Mouse (Mus musculus): Measurements from ENCODE around the gene Cacna1g. TPM values are rescaled to one million over a fixed set of nuclear protein-coding genes. Genes with fewer than 3 reads are reported as not detected.

The Cacna1g gene
- total RNA-seq, 2 experiments from 2014 or later, result 70.9 to 105 TPM

- DNase-seq (ENCODE audit: low spot score in 2 of 2), result peak in 1 of 2 experiments; percentile 68
- intact Hi-C loops (cut with DNase I), result no loop called here
These were observed 18.7 kb downstream of the Cacna1g start for GRCm38 (mm10) chr11:94455161-94455820.

DNA sequence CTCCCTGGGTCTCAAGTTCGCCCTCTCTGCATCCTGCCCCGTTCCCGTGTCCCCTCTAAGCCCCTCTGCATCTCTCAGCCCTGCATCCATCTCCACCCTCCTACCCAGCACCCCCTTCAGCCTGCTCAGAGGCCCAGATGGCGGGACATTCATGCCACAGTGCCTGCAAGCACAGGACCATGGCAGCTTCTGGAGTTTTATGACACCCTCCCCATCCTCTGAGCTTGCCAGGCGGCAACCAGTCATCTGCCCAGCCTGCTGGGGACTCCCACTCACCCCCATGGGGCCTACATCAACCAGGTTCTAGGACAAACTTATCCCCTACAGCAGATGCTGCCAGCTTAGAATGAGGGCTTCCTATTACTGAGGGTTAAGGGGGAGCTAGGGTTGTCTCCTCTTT, 19.2 kb downstream of the Cacna1g start:
- intact Hi-C loops (cut with DNase I), result no loop called here
- DNase-seq (ENCODE audit: low spot score in 2 of 2), result peak in 1 of 2 experiments; percentile 65

- DNase-seq (ENCODE audit: low spot score in 2 of 2), result no peak
- intact Hi-C loops (cut with DNase I), result no loop called here
These were observed 22.8 kb downstream of the Cacna1g start for GRCm38 (mm10) chr11:94451091-94451773.

DNA sequence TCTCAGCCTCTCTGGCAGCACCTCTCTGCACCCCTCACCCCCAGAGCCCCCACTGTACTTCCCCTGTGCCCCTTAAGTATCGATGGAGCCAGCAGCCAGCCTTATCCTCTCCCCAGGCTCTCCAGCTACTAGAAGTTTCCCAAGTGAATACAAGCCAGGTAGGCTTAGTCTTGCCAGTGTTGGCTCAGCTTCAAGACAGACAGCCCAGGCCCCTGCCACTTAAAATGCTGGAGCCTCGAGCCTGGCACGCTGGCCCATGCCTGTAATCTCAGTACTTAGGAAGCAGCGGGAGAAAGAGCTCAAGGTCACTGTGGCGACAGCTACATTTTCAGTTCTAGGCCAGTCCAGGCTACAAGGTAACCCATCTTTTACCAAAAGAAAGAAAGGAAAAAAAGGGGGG, 24.1 kb downstream of the Cacna1g start:
- intact Hi-C loops (cut with DNase I), result no loop called here
- DNase-seq (ENCODE audit: low spot score in 2 of 2), result no peak

DNA sequence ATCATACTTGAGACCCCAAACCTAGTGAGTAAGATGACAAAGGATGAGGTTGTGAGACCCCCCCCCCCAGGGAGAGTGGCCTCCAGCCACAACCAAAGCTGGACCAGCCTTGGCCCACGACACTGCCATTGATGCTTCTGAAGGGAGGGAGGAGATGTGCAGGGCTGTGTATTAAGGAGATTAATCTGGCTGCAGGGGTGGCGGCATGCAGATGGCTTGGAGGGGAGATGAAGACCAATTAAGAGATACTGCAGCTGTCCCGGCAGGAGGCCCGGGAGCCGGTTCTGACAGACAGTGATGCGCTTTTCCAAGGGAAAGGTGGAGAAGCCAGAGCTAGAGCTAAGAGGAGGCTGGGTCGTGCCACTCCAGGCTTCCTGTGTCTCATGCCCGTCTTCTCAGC, 24.8 kb downstream of the Cacna1g start:
- intact Hi-C loops (cut with DNase I), result no loop called here
- no peak for DNase-seq (ENCODE audit: low spot score in 2 of 2)

DNA sequence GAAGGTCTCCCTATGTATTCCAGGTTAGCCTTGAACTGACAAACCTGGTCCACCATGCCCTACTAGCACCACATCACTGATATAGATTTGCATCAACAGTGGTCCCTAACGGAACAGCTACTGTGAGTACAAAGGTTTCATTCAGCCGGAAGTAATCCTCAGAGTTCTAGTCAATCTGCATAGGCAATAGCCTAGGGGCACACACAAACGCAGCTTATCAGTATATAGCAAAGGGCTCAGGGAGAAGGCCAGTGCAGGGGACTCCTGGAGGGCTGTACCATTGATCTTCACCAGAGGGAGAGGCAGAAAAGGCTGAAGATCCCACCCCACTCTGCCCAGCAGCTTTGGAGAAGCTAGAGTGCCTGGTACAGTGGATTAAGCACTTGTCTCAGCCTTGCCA, 27.0 kb downstream of the Cacna1g start:
- intact Hi-C loops (cut with DNase I), result no loop called here
- no peak for DNase-seq (ENCODE audit: low spot score in 2 of 2)

GRCm38 (mm10) chr11:94445300-94445699, 28.7 kb downstream of the Cacna1g start:
- intact Hi-C loops (cut with DNase I), result no loop called here

GRCm38 (mm10) chr11:94444829-94445228, 29.2 kb downstream of the Cacna1g start:
- DNase-seq (ENCODE audit: low spot score in 2 of 2), result no peak

More at GRCm38 (mm10) chr11:94445300-94445699, 28.7 kb downstream of the Cacna1g start:
- DNase-seq (ENCODE audit: low spot score in 2 of 2), result no peak

DNA sequence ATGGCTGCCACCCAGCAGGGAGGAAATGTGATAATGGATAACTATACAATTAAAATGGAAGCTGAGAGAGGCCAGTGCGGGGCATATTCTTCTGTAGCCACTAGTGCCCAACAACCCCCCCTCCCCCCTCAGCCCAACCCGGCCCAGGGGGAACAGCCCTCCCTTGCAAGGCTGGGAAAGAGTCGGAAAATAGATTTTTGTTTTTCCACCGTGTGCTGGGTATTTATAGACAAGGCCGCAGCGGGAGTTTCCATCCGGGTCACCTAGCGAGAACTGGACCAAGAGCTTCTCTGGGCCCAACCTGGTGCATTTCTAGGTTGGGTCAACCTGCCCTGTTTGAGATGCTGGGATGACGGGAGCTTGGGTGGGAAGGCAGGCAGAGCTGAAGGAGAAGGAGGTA, 32.2 kb downstream of the Cacna1g start:
- intact Hi-C loops (cut with DNase I), result no loop called here
- DNase-seq (ENCODE audit: low spot score in 2 of 2), result no peak

More at GRCm38 (mm10) chr11:94444829-94445228, 29.2 kb downstream of the Cacna1g start:
- intact Hi-C loops (cut with DNase I), result no loop called here

DNA sequence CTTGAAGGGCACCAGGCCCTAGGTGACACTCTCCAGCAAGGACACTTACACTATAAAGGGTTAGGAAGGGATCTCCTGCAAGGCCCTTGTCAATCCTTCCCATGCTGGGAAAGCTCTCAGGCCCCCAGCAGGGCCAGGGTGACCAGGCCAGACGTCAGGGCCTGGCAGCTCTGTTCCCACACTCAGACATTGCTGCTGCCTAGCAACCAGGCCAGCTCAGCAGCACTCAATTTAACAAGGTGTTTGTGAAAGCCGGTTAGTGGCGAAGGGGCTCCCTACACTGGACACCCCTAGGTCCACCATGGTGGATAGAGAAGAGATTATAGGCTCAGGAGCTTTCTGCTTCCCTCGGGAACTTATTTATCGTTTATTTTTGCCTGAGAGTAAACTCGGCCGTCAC, 32.9 kb downstream of the Cacna1g start:
- intact Hi-C loops (cut with DNase I), result no loop called here
- DNase-seq (ENCODE audit: low spot score in 2 of 2), result no peak

DNA sequence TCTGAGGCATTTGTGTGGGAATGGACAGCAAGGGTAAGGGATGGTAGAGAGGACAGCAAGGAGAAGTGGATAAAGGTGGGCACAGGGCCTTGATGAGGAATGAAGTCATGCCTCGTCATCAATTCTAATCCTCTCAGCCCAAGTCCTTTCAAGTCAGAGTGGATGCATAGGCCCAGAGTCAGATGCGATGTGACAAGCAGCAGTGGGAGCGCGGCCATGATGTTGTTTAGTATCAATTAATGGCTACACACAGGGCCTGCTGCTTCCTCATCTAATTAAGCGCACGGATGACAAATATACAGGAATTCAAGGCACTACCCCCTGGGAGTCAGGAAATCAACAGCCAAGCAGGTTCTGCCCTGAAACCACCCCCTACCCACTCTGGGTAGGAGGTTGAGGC, 33.6 kb downstream of the Cacna1g start:
- intact Hi-C loops (cut with DNase I), result no loop called here
- DNase-seq (ENCODE audit: low spot score in 2 of 2), result no peak

DNA sequence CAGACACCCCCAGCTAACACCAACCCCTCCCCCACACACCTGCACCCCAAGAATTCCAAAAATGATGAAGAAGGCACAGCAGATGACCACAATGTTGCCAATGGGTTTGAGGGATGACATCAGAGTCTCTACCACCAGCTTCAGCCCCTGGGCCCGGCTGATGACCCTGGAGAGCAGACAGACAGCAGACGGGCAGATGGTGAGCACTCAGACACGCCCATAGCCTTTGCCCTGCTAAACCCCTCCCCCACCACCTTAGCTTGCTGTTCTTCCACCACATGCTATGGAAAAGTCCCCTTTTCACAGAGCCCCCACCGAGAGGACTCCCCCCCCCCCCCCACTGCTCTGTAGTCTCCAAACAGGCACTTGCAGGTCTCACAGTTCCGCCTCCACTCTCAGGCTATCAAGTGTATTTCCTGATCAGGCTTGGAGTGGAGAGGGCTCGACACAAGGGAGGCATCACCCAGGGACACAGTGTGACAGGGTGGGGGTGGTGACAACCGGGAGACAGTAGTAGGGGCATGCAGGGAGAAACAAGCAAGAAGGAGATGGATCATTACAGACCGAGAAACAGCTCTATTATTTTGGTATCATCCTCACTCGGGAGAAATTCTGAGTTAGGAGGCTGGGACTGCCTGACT, 44.9 kb downstream of the Cacna1g start:
- intact Hi-C loops (cut with DNase I), result no loop called here

DNA sequence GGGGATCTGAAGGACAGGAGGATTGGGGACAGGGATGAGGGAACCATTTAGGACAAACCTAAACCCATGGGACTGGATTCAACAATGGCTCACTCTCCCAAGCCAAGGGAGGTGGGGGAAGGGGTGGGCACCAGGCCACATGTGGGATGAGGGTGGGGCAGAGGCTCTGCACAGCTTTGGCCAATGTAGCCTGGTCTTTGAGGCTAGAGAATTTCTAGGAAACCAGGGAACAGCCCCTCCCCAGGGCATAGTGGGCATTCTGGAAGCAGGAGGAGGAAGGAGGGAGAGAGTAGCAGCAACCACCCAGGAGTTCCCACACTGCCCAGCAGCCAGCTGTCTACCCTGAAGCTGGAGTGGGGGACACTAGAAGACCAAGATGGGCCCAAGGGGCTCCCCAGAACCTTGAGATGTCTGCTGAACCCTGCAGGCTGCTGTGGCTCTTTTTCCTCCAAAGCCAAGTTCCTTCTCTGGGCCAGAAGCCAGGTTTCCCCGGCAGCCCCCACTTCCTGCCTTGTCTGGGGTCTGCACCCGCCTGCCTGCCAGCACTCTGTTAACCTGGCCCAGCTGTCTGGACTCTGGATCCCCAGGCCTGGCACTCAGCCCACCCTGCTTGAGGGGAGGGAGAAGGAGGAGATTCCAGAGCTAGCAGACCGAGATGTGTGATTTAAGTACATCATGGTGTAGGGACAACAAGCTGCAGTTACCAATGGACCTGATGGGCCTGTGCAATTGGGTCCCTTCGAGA, 45.7 kb downstream of the Cacna1g start:
- intact Hi-C loops (cut with DNase I), result no loop called here
- no peak for DNase-seq (ENCODE audit: low spot score in 2 of 2)

More for the DNA sequence above, 44.9 kb downstream of the Cacna1g start:
- DNase-seq (ENCODE audit: low spot score in 2 of 2), result no peak

DNA sequence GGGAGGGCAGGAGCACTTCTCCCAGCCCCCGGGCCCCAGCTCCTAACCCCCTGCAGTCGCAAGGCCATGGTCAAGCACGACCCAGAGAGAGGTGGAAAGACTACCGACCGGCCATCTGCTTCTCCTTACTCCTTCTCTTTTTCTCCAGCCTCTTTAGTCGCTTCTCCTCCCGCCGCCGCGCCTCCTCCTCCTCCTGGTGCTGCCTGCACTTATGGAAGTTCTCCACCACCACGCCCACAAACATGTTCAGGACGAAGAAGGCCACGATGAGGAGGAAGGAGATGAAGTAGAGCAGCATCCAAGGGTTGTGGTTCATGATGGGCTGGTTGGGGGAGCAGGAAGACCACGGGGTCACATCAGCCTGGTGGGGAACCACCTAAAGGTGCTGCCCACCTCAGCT, 48.3 kb downstream of the Cacna1g start:
- DNase-seq (ENCODE audit: low spot score in 2 of 2), result peak; percentile 68 to 75
- intact Hi-C loops (cut with DNase I), result no loop called here

GRCm38 (mm10) chr11:94425215-94425614, 48.8 kb downstream of the Cacna1g start:
- no peak for DNase-seq (ENCODE audit: low spot score in 2 of 2)
- intact Hi-C loops (cut with DNase I), result no loop called here

DNA sequence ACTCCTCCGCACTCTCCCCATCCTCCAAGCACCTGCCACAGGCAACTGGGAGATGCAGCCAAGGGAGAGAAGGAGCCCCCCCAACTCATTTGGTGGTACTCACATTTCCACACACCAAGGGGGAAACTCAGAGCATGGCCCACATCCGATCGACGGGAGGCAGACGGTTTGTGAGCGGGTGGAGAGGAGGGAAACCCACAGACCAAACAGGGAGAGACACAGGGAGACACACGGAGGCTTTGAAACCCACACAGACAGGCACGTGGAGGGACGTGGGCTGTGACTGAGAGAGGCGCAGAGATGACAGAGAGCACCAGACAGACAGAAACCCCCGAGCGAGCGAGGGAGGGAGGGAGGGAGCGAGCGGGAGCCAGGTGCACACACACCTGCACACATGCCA, 49.6 kb downstream of the Cacna1g start:
- intact Hi-C loops (cut with DNase I), result loop anchor here (5.0 kb wide), 2 partner anchors 48 to 123 kb away; partner anchors contain the start of genes Cacna1g and Rsad1
- peak; percentile 52 to 61 for DNase-seq (ENCODE audit: low spot score in 2 of 2)

DNA sequence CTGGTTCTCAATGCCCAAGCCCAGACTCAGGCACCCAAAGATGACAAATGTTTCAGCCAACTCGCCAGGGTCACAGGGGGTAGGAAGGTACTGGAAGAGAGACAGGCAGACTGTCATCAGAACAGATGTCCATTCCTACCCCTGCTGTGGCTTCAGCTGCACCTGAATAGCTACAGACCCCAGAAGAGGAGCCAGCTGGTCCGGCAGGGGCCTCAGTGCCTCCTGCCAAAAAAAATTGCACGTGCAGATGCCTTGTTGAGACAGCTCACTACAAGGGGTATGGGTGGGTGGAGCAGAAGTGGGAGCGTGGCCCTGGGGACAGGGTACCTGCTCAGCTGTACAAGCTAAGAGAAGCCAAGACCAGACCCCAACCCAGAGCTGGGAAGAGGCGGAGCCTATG, 50.1 kb downstream of the Cacna1g start:
- intact Hi-C loops (cut with DNase I), result loop anchor here (5.0 kb wide), 2 partner anchors 48 to 123 kb away; partner anchors contain the start of genes Cacna1g and Rsad1
- DNase-seq (ENCODE audit: low spot score in 2 of 2), result no peak

DNA sequence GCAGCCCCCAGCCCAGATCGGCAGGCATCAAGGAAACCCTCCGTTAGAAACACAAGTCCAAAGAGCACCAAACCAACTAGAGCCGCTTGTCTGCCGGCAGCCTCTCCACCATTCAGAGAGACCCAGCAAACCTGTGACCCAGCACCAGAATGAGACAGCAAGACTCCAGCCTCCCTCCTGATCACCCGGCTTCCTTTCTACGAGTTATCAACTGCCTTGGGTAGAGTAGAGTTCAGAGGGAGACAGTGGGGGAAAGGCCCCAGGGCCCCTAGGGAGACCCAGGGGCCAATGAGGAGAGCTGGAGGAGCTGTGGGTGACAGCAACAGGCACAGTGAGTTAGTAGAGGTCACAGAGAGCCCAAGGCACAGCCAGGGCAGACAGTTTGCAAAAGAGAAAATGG, 53.0 kb downstream of the Cacna1g start:
- DNase-seq (ENCODE audit: low spot score in 2 of 2), result no peak
- intact Hi-C loops (cut with DNase I), result loop anchor here (1.0 to 5.0 kb wide), 3 partner anchors 51 to 126 kb away; partner anchors contain the start of genes Cacna1g, Rsad1 and Spata20

- intact Hi-C loops (cut with DNase I), result loop anchor here (1.0 to 5.0 kb wide), 3 partner anchors 52 to 127 kb away; partner anchors contain the start of genes Cacna1g, Rsad1 and Spata20
- no peak for DNase-seq (ENCODE audit: low spot score in 2 of 2)
These were observed 53.7 kb downstream of the Cacna1g start for GRCm38 (mm10) chr11:94420325-94420724.

Data from left cerebral cortex, postnatal 36 days (tissue).